8 mouse cellular contexts compared by ENCODE assay signal in the genomic region with DNA sequence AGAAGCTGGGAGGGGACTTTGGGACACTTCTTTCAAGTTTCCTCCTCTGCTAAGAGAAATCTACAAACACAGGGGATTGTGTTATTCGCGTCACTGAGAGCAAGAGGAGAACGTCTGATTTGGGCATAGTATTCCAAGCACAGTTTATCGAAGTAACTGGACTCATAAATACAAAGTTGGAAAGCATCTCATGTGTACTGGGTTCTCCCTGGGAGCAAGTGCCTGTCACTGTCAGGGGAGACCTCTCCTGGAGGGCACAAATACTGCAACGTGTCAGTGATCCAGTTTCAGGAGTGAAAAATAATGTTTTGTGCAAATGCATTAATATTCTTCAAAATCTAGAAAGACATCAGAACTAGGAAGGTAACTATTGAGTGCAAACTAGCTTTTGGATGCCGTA. TPM values are rescaled to one million over a fixed set of nuclear protein-coding genes. Genes with fewer than 3 reads are reported as not detected.
DNase-seq lines count a peak whose midpoint lies in the region; ATAC-seq lines count a peak whose summit lies in the region.

No protein-coding gene starts in this region.

- H3K9ac ChIP-seq in forebrain, embryonic 14.5 days (ENCODE audit: low read length) = peak overlapping the region; percentile 56
- H3K9ac ChIP-seq in hindbrain, embryonic 16.5 days (ENCODE audit: low read depth, low read length) = peak overlapping the region; percentile 79; the same call in 1 of the 2 replicates
- peak overlapping the region; percentile 67 for H3K9ac ChIP-seq in liver, embryonic 12.5 days

- peak overlapping the region; percentile 33 for H3K4me3 ChIP-seq in forebrain, embryonic 14.5 days (ENCODE audit: low read depth, low read length)
- peak overlapping the region; percentile 57 for H3K4me3 ChIP-seq in hindbrain, embryonic 16.5 days (ENCODE audit: low read length)
- peak overlapping the region; percentile 62 for H3K4me3 ChIP-seq in liver, embryonic 12.5 days

- peak overlapping the region; percentile 61 for H3K4me2 ChIP-seq in forebrain, embryonic 14.5 days (ENCODE audit: low read length)
- H3K4me2 ChIP-seq in hindbrain, embryonic 16.5 days (ENCODE audit: low read length) = peak overlapping the region; percentile 97
- H3K4me2 ChIP-seq in liver, embryonic 12.5 days = peak overlapping the region; percentile 80

- H3K4me1 ChIP-seq in forebrain, embryonic 14.5 days (ENCODE audit: control insufficient read depth, insufficient read depth, low read length) = no peaks in the 10 kb centered on the region
- H3K4me1 ChIP-seq in hindbrain, embryonic 16.5 days (ENCODE audit: control insufficient read depth, insufficient read depth, low read depth, low read length) = peaks cover 4% of the 10 kb centered on the region
- peaks cover 15% of the 10 kb centered on the region for H3K4me1 ChIP-seq in liver, embryonic 12.5 days

- H3K9me3 ChIP-seq in forebrain, embryonic 14.5 days (replicated peaks; ENCODE audit: control insufficient read depth, low read length) = no peaks in the 10 kb centered on the region
- 0 out of 2 replicates have a peak, but pooled peaks cover 2% of the 10 kb centered on the region for H3K9me3 ChIP-seq in hindbrain, embryonic 16.5 days (ENCODE audit: control insufficient read depth, low read length)
- no peaks in the 10 kb centered on the region for H3K9me3 ChIP-seq in liver, embryonic 12.5 days (replicated peaks)

- peak; percentile 36 for DNase-seq in thymus, postnatal 0 days (ENCODE audit: low spot score)
- no peak for DNase-seq in thymus, postnatal 10 days (ENCODE audit: low spot score in 2 of 2)
- DNase-seq in adrenal gland, postnatal 36 days = peak; percentile 38 to 56
- DNase-seq in forebrain, embryonic 14.5 days (ENCODE audit: low spot score) = peak; percentile 58
- DNase-seq in natural killer cell, adult 2 months (ENCODE audit: low spot score in 2 of 2) = peak; percentile 4 to 16
- DNase-seq in frontal cortex, postnatal 25 days (ENCODE audit: low spot score in 2 of 2) = no peak

- ATAC-seq in forebrain, embryonic 14.5 days = peak; percentile 68; the same call in 1 of the 2 replicates
- no peak for ATAC-seq in hindbrain, embryonic 16.5 days
- no peak for ATAC-seq in liver, embryonic 12.5 days

- WGBS in forebrain, embryonic 14.5 days = 24% methylated on average over 6 of the region's 6 CpGs
- WGBS in hindbrain, embryonic 16.5 days = 23% methylated on average over 6 of the region's 6 CpGs
- 26% methylated on average over 6 of the region's 6 CpGs for WGBS in liver, embryonic 12.5 days (ENCODE audit: insufficient replicate concordance)

- no peaks in the 10 kb centered on the region for H3K27me3 ChIP-seq in forebrain, embryonic 14.5 days (replicated peaks; ENCODE audit: control insufficient read depth, insufficient read depth, low read length)
- H3K27me3 ChIP-seq in hindbrain, embryonic 16.5 days (replicated peaks; ENCODE audit: control insufficient read depth, insufficient read depth, low read length) = no peaks in the 10 kb centered on the region
- no peaks in the 10 kb centered on the region for H3K27me3 ChIP-seq in liver, embryonic 12.5 days (replicated peaks)

- H3K36me3 ChIP-seq in forebrain, embryonic 14.5 days (ENCODE audit: control insufficient read depth, insufficient read depth, low read length) = no peaks in the 10 kb centered on the region
- no peaks in the 10 kb centered on the region for H3K36me3 ChIP-seq in hindbrain, embryonic 16.5 days (ENCODE audit: control insufficient read depth, insufficient read depth, low read length)
- H3K36me3 ChIP-seq in liver, embryonic 12.5 days = no peaks in the 10 kb centered on the region

- H3K27ac ChIP-seq in forebrain, embryonic 14.5 days (ENCODE audit: low read depth, low read length) = no peak overlapping the region
- H3K27ac ChIP-seq in hindbrain, embryonic 16.5 days (ENCODE audit: low read depth, low read length) = no peak overlapping the region
- no peak overlapping the region for H3K27ac ChIP-seq in liver, embryonic 12.5 days

RNA-seq across cellular contexts. Expression of gene Il21, which starts 27.9 kb away (rescaled TPM):
- polyA plus RNA-seq in thymus, postnatal 0 days (2015; fragmentation: Nextera tagmentation; extraction: Ambion mirVana) = 0.22 and 0.26 TPM in 2 replicates
- total RNA-seq in adrenal gland, postnatal 36 days (2021) = not detected
- not detected in 2 replicates for polyA plus RNA-seq in forebrain, embryonic 14.5 days (2014; fragmentation: Nextera tagmentation; extraction: Ambion mirVana)
- not detected in 2 replicates for polyA plus RNA-seq in hindbrain, embryonic 16.5 days (2015; fragmentation: Nextera tagmentation; extraction: Ambion mirVana)
- polyA plus RNA-seq in liver, embryonic 12.5 days (2016; fragmentation: Nextera tagmentation; extraction: Ambion mirVana) = not detected in 2 replicates

Comparison
In these comparisons a context has a peak if more than half of its experiments do, and no peak if none do; other contexts are left out.
1. DNase-seq: peak in thymus, postnatal 0 days (single experiment), adrenal gland, postnatal 36 days (2 of 2), forebrain, embryonic 14.5 days (single experiment) and natural killer cell, adult 2 months (2 of 2); none in thymus, postnatal 10 days (0 of 2) and frontal cortex, postnatal 25 days (0 of 2).
2. Peak in every context shown above with its lines, with median percentiles within 50 percentile points of each other: H3K4me2 ChIP-seq, H3K4me3 ChIP-seq and H3K9ac ChIP-seq.